Mouse (Mus musculus): ENCODE data around the gene Thap11.

Gene Thap11

DNA sequence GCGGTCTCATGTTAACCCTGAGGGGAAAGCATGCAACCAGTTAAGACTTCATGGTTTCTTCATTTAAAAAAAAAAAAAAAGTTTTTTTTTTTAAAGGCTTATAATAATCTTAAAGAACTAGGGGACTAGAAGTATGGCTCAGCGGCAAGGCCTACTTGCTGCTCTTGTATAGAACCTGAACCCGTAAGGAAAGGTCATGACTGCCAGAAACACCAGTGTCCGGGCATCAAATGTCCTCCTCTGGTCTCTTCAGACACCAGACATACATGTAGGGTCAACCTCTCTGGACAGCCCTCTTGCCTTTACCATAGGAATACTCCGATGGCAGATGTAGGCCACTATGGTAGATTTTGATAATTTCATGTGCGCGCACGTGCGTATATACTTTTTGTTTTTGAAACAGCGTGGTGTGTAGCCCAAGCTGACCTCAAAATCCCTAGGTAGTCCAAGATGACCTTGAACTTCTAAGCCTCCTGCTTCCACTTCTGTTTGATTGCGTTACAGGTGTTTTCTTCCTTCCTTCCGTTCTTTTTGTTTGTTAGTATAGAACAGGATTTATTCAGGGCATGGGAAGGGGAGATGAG lies 2.7 kb upstream of the Thap11 start:
- no peak for DNase-seq (ENCODE audit: low spot score)

DNA sequence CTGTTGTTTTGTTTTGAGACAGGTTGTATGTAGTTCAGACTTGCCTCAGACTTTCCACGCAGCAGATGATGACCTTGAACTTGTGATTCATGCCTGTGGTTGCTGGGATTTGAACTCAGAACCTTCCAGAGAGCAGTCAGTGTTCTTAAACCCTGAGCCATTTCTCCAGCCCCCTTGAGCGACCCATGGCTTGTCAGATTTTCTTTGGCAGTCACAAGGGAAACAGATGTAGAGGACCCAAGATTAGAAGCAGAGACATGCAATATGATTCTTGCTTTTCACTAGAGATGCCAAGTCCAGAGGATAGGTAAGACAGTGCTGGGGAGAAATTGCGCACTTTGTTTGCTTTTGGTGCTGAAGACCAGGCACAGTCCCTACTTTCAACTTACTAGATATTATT lies 1.8 kb upstream of the Thap11 start, which contains the start of gene Cenpt:
Gene Cenpt (minus strand): TSS at position 101 of the 400 bp plus-strand sequence.
- no peak for DNase-seq (ENCODE audit: low spot score)

DNA sequence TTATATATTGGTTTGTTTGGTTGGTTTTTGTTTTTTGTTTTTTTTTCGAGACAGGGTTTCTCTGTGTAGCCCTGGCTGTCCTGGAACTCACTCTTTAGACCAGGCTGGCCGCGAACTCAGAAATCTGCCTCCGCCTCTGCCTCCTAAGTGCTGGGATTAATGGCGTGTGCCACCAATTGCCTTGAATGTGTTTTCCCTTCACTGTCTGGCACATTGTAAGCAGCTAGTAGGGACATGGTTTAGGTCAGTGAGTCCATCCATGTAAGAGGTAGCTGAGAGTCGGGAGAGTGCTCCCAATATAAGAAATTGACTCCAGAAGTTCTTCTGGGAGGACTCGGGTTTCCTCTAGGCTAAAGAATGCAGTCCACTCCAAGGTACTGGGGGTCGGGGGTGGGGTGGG lies 629 bp upstream of the Thap11 start:
- DNase-seq (ENCODE audit: low spot score) = no peak

DNA sequence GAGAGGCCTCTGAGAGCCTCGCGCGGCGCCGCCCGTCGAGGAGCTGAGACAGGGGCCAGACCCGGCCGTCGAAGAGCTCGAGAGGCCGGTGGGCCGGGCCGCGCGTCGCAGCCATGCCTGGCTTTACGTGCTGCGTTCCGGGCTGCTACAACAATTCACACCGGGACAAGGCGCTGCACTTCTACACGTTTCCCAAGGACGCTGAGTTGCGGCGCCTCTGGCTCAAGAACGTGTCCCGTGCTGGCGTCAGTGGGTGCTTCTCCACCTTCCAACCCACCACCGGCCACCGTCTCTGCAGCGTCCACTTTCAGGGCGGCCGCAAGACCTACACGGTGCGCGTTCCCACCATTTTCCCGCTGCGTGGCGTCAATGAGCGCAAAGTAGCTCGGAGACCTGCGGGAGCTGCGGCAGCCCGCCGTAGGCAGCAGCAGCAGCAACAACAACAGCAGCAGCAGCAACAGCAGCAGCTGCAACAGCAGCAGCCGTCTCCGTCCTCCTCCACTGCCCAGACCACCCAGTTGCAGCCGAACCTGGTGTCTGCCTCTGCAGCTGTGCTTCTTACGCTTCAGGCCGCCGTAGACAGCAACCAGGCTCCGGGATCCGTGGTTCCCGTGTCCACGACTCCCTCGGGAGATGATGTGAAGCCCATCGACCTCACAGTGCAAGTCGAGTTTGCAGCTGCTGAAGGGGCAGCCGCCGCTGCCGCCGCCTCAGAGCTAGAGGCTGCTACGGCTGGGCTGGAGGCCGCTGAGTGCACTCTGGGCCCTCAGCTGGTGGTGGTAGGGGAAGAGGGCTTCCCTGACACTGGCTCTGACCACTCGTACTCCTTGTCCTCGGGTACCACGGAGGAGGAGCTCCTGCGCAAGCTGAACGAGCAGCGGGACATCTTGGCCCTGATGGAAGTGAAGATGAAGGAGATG lies 576 bp downstream of the Thap11 start:
- no peak for DNase-seq (ENCODE audit: low spot score)

DNA sequence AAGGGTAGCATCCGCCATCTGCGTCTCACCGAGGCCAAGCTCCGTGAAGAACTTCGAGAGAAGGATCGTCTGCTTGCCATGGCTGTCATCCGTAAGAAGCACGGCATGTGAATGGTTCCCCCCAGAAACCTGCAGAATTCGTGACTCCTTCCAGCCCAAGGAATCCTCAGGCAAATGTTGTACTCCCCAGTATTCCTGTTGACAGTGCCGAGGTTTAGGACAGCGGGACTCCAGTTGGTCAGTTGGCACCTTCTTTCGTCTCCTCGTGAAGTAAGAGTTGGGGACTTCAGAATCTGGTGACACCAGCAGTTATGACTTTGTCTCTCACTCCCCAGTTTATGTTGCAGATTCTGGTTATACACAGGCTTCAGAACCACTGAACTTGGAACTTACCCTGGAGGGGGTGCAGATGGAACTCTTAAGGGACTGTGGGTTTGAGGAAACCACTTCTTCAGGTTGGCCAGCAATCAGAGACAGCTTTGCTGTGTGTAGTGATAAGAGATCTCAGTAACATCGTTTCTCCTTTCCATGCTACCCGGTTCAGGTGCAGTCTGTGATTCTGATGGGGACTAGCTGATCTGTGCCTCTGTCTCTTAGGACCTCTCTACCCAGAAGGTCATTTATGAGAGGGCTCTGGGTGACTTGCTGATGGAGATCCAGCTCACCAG lies 1.4 kb downstream of the Thap11 start:
- DNase-seq (ENCODE audit: low spot score) = no peak

DNA sequence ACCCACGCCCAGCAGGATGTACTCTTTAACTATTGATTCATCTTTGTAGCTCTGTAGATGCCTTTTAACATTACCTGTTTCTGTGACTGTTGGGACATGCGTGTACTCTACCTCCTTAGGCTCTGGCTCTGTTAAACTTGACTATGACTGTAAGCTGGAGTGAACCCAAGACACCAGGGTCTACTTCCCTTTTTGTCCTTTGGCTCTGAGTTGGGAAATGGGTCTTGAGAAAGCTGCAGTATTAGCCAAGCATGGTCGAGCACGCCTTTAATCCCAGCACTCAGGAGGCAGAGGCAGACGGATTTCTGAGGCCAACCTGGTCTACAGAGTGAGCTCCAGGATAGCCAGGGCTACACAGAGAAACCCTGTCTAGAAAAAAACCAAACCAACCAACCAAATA lies 3.6 kb downstream of the Thap11 start:
- DNase-seq (ENCODE audit: low spot score) = no peak

DNA sequence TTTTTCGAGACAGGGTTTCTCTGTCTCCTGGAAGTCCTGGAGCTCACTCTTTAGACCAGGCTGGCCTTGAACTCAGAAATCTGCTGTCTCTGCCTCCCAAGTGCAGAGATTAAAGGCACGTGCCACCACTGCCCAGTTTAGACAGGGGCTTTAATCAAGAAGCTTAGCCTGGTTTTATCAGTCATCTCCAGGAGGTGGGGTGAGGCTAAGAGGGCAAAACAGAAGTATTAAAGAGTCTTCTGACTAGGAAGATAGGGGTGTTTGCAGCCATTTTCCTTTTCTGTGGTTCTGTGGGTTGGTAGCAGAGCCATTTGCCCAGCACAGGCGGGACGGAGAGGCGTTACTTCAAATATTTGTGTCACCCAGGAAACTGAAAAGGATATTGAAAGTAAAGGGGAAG lies 4.4 kb downstream of the Thap11 start:
- no peak for DNase-seq (ENCODE audit: low spot score)

DNA sequence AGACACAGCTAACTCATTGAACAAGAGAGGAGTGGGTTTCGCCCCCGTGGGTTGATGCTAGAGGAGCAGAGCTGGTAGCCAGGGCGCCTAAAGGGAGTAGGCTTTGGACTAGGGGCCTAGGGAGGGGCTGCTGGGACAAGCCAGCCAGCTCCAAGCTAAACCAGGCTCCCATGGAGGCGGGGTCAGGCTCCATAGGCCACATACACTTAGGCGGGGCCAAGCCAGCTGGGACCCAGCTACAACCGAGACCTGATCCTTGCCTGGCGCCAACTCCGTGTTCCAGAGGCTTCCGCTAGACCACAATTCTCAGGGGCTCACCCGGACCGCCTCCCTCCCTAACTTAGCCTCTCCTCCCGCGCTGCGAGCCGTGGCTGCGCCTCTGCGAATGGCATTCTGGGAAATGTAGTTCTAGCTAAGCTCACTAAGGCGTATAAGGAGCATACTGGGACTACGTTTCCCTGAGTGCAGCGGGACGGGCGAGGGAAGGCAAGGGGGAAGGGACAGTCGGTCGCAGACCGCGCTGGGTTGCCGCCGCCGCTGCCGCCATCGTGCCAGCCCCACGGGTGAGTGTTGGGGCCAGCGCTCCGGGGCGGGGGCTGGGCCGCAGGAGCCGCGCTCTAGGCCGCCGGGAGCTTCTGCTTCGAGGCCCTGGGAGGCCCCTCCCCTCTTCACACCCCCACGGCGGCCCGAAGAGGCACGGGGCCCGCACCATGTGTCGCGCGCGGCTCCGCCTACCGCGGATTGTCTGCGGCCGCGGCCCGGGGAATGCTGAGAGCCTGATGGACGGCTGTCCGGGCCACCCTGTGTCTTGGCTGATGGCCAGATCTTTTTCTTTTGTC lies 5.4 kb downstream of the Thap11 start, which contains the start of gene Nutf2:
Gene Nutf2 (plus strand): TSS at position 438 of the 839 bp plus-strand sequence.
- peak; percentile 93 for DNase-seq (ENCODE audit: low spot score)

DNA sequence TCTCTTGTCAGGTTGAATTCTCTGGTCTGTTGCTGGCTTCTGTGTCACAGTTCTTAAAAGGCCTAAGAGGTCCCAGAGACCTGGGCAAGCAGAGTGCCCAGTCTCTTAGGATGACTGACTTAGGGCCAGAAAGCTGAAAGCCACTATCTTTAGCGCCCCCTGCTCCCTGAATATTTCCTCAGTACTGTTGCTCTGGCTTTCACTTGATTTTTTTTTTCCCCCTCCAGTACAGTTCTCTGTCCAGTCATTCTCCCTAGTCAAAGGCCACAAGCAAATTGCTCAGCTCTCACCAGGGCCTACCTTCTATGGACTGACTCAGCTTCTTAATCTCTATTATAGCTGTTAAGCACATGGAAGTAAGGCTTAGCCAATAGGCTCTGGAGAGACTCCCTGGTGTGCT lies 7.0 kb downstream of the Thap11 start:
- no peak for DNase-seq (ENCODE audit: low spot score)

DNA sequence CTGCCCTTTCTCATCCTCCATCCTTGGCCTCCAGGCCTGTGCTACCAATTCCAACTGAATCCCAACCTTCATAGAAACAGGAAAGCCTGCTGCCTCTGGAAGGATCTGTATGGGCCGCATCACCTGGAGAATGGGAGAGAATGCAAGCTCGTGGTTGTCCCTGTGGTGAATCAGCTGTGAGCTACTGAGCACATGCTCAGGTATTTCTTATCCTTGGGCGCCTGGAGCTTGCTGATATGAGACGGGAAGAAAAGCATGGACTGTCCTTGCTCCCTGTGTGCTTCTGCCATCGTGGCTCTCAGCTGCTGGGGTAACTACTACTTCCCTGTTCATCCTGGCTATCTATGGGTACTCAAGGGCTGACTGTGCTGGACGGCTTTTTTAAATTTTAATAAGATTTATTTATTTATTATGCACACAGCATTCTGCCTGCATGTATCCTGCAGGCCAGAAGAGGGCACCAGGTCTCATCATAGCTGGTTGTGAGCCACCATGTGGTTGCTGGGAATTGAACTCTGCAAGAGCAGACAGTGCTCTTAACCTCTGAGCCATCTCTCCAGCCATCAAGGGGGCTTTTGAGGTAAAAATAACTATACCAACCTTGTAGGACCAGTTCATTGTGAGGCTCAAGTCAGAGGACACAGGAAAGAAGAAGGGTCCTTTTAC lies 11.6 kb downstream of the Thap11 start:
- DNase-seq (ENCODE audit: low spot score) = no peak

DNA sequence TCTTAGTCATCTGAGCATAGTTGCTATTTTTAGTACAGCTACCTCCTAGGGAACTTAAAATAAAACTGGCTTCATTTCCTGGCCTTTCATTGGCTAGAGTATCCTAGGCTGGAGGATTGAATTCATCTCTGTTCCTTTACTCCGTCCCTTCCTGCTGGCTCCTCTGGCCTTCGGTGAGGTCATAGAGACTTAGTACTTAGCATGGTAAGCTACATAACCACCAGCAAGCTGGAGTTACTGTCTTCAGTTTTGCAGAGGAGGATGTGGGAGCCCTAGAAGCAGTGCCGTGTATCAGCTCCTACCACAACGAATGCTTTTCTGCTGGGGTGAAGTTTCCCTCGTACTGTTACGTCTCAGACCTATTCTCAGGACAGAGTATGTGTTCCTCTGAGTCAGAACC lies 19.4 kb downstream of the Thap11 start:
- DNase-seq (ENCODE audit: low spot score) = no peak

DNA sequence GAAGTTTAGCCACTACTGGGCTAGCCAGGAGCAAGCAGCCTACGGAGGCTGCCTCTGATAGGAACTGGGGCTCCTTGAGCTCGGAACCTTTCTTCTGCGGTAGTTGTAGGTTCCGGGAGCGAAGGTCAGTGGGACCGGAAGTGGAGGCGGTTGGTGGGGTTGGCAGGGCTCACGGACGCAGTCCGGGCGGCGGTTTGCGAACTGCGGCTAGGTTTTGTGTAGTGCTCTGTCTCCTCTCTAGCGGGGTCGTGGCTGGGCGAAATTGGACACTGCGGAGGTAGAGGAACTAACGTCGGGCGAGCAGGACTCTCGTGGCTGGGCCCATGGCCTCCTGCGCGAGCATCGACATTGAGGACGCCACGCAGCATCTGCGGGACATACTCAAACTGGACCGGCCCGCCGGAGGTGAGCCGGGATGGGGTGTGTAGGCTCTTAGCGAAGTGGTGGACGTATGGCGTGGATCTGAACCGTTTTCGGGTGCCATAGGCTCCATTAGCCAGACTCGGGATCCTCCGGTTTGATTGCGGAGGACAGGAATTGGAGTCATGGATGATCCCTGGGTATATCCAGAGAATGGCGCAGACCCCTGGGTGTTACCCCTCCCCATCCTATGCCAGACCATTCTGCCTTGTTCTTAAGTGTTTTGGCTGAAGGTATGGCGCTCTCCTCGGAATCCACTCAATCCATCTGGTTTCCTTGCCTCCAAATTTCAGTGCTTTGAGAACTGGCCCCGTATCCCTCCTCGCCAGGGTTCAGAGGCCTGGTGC lies 26.0 kb downstream of the Thap11 start, which contains the start of gene Edc4:
Gene Edc4 (plus strand): TSS at position 128 of the 767 bp plus-strand sequence.
- no peak for DNase-seq (ENCODE audit: low spot score)

DNA sequence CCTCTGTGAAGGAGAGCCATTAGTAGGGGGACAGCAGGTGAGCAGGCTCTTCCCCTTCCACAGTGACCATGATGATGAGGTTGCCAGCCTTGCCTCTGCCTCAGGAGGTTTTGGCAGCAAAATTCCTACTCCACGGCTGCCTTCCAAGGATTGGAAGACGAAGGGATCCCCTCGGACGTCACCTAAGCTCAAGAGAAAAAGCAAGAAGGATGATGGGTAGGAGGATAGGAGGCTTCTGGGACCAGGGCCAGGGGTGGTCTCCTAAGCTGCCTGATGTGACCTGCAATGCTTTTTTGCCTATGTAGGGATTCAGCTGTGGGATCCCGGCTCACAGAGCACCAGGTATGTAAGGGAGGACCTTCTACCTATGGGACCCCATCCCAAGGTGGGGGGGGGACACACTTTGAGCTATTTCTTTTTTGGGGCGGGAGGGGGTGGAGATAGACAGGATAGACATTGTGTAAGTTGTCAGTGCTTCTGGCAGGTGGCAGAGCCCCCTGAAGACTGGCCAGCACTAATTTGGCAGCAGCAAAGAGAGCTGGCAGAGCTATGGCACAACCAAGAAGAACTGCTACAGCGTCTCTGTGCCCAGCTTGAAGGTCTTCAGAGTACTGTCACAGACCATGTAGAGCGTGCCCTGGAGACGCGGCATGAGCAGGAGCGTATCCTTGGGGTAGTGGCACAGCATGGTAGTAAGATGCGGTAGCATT lies 35.0 kb downstream of the Thap11 start:
- DNase-seq (ENCODE audit: low spot score) = no peak

DNA sequence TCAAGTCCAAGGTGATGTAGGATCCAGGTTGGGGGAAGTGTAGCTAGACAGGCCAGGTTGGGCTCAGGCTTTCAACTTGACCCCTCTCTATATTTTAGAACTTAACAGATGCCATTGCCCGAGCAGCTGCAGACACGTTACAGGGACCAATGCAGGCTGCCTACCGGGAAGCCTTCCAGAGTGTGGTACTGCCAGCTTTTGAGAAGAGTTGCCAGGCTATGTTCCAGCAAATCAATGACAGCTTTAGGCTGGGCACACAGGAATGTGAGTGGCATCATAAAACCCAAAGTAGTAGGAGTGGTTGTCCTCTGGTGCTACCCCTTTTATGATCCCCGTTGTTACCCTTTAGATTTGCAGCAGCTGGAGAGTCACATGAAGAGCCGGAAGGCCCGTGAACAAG lies 35.9 kb downstream of the Thap11 start:
- DNase-seq (ENCODE audit: low spot score) = no peak

DNA sequence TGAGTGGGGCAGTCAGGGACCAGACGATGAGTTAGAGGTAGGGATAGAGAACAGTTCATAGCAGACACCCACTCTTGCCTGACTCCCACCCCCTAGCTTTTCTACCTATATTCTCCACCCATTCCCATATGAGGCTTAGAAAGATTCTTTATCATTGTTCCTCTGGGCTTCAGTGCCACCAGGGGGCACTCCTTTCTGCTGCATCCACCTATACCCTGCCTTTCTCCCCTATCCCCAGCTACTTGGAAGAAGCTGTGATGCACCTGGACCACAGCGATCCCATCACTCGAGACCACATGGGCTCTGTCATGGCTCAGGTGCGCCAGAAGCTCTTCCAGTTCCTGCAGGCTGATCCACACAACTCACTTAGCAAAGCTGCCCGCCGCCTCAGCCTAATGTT lies 37.5 kb downstream of the Thap11 start:
- DNase-seq (ENCODE audit: low spot score) = no peak

DNA sequence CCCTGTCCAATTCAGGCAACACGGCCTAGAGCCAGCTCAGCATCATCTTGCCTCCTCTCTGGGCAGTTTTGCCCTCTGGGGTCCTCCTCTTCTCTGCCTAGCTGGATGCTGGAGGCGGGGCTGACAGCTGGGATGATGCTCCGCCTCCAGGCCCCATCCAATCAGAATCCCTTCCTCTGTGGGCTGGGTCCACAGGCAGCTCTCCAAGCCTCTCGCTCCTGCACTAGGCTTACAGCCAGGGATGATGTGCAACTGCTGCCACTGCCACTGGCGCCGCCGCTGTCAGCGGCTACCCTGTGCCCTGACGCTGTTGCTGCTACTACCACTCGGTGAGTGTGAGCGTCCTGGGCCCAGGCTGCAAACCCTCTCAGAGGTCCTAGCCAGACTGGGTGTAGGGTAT lies 38.4 kb downstream of the Thap11 start, which contains the start of gene Nrn1l:
Gene Nrn1l (plus strand): TSS at position 229 of the 400 bp plus-strand sequence.
- peak; percentile 83 for DNase-seq (ENCODE audit: low spot score)

DNA sequence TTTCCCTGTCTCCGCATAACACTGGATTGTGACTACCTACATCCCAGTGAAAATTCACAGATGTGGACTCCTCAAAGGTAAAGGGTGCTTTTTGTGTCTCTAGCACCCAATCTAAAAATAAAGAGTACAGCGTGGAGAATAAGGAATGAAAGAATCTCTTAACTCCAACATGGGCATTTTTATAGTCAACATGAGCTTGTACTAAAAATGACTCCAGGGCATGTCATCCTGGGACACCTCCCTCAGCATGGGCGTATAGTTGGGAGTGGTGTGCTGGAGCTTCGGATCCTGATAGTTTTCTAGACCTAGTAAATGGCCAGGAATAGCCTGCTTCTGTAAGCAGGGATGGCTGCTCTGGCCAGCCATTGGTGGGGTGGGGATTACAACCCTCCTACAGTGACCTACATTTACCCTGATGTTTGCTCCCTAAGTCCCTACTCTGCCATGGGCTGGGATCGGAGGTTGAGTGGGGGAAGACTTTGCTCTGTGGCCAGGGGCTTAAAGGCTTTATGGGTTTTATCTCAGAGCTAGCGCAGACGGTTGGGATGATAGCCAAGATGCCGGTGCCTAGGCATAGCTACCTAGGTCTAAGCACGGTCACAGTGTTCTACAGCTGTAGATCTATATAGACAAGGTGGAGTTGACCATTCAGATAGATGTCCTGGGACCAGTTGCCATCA lies 43.0 kb downstream of the Thap11 start:
- DNase-seq (ENCODE audit: low spot score) = no peak

DNA sequence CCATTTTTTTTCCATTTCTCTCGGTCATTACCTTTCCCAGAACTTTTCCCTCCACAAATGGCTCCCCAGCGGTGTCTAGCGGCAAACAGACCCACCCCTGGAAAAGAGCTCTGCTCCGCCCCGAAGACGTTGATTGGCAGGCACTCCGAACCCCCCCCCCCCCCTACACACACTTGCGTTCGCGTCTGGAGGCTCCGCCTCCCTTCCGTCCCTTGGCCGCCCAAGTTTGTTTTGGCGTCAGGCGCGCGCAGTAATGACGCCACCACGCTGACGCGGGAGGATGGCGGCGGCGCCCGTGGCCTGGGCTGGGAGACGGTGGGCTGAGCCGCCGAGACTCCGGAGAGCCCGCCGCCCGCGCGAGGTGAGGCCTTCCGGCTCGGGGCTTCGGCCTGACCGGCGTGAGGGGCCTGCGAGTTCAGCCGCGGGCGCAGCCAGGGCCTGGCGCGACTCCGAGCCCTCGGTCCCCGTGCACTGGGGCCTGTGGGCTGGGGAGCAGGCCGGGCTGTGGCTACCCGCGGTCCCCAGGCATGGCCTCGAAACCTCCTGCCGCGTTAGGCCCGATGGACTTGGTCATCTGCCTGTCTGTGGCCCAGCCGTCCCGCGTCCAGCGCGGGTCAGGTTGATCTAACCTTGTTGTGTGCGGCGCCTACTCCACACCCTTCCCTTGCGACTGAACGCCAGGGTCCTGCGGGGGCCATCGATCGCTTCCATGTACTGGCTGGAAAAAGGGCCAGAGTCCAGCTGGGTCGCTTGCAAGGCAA lies 45.4 kb downstream of the Thap11 start, which contains the start of gene Pskh1:
Gene Pskh1 (plus strand): TSS at position 262 of the 761 bp plus-strand sequence.
- peak; percentile 82 for DNase-seq (ENCODE audit: low spot score)
